Mouse (Mus musculus) kidney, postnatal 14 days (tissue): ENCODE results near the gene Kdelr1.
"Not testable (repeated sequence)": the region's sequence is repeated elsewhere in the genome, so short reads cannot be mapped to it uniquely, and the experiment has no call there.

ENCODE experiments used
- DNase-seq: peaks from one replicate; pipeline ENCODE4 v3.0.0; 2022; ENCODE audit warnings: mixed read lengths

Gene Kdelr1

GRCm38 (mm10) chr7:45870282-45871058, 2.1 kb upstream of the Kdelr1 start:
- no peak for DNase-seq

- DNase-seq, result peak; percentile 73
Measured at GRCm38 (mm10) chr7:45873061-45873947, 732 bp downstream of the Kdelr1 start.

- no peak for DNase-seq
Measured at GRCm38 (mm10) chr7:45876895-45877294, 4.3 kb downstream of the Kdelr1 start.

- not testable (repeated sequence) for DNase-seq
Measured at GRCm38 (mm10) chr7:45878278-45878677, 5.7 kb downstream of the Kdelr1 start, which contains the start of gene Grin2d. Gene Grin2d (minus strand): TSS chr7:45878378.

- DNase-seq, result no peak
Measured at GRCm38 (mm10) chr7:45880531-45880930, 8.0 kb downstream of the Kdelr1 start.

GRCm38 (mm10) chr7:45881011-45881410, 8.4 kb downstream of the Kdelr1 start:
- DNase-seq, result no peak

GRCm38 (mm10) chr7:45887246-45887645, 14.7 kb downstream of the Kdelr1 start:
- DNase-seq, result no peak

- DNase-seq, result no peak
Measured at GRCm38 (mm10) chr7:45892651-45893050, 20.1 kb downstream of the Kdelr1 start.

- DNase-seq, result no peak
Measured at GRCm38 (mm10) chr7:45895931-45896516, 23.5 kb downstream of the Kdelr1 start.

GRCm38 (mm10) chr7:45896517-45897257, 24.1 kb downstream of the Kdelr1 start, which contains the start of the genes Syngr4 and Tmem143:
Gene Syngr4 (minus strand): TSS chr7:45896714.
Gene Tmem143 (plus strand): TSS chr7:45896941.
- peak; percentile 98 for DNase-seq

GRCm38 (mm10) chr7:45897258-45897757, 24.7 kb downstream of the Kdelr1 start:
- peak; percentile 83 for DNase-seq

- not testable (repeated sequence) for DNase-seq
Measured at GRCm38 (mm10) chr7:45898125-45898524, 25.6 kb downstream of the Kdelr1 start.

- DNase-seq, result peak; percentile 29
Measured at GRCm38 (mm10) chr7:45901562-45901961, 29.0 kb downstream of the Kdelr1 start.

- no peak for DNase-seq
Measured at GRCm38 (mm10) chr7:45902481-45903002, 30.0 kb downstream of the Kdelr1 start.

GRCm38 (mm10) chr7:45906622-45907021, 34.0 kb downstream of the Kdelr1 start:
- no peak for DNase-seq

GRCm38 (mm10) chr7:45908384-45908783, 35.8 kb downstream of the Kdelr1 start:
- DNase-seq, result no peak

GRCm38 (mm10) chr7:45909145-45909544, 36.6 kb downstream of the Kdelr1 start:
- DNase-seq, result no peak

GRCm38 (mm10) chr7:45914067-45914466, 41.5 kb downstream of the Kdelr1 start:
- DNase-seq, result no peak

GRCm38 (mm10) chr7:45915011-45915410, 42.4 kb downstream of the Kdelr1 start:
- DNase-seq, result no peak

GRCm38 (mm10) chr7:45916056-45917003, 43.8 kb downstream of the Kdelr1 start:
- peak; percentile 89 for DNase-seq
